Mouse (Mus musculus) lung, postnatal 0 days (tissue): ENCODE measurements around the gene Nphp4.

Experiments used
- CTCF ChIP-seq: IDR thresholded peaks from 2 replicates; pipeline ENCODE4 v1.5.1; 2016; ENCODE audit warnings: antibody characterized with exemption, mild to moderate bottlenecking
- EP300 ChIP-seq: IDR thresholded peaks from 2 replicates; pipeline ENCODE4 v1.6.1; 2016; ENCODE audit warnings: antibody characterized with exemption, mild to moderate bottlenecking, control low read depth

- TF ChIP-seq CTCF = peak; percentile 86
- TF ChIP-seq EP300 = no peak
These were observed 41.7 kb upstream of the Nphp4 start for GRCm38 (mm10) chr4:152434836-152435235.
